Mouse (Mus musculus) adrenal gland, postnatal 10 days (tissue): ENCODE measurements around the gene Pfkm. TPM values are rescaled to one million over a fixed set of nuclear protein-coding genes. Genes with fewer than 3 reads are reported as not detected.

Source experiments
- DNase-seq: peaks from one replicate; pipeline ENCODE4 v3.0.0; 2021; ENCODE audit warnings: mixed read lengths
- long read RNA-seq, 2 experiments: library from polyadenylated mRNA; stranded (forward); transcript quantifications; one replicate each; pipeline ENCODE4 v2.0.0; 2021
- total RNA-seq, 2 experiments: library from RNA; stranded (reverse); gene quantifications; 2 replicates each; pipeline ENCODE4 v1.2.3; 2021

Pfkm gene
- 100 to 1,000 TPM in 1 of 2 experiments, 10 to 100 TPM in 1; 77.0 to 168 TPM for total RNA-seq
- long read RNA-seq, experiment 1, transcript Pfkm-201 (23 exons, 2,879 nt): major isoform, 27 of 51 reads
- long read RNA-seq, experiment 1, partial matches to known transcripts: 17 of 51 reads
- long read RNA-seq, experiment 1, other reads (novel, unspliced or antisense): 7 of 51 reads
- long read RNA-seq, experiment 2, transcript Pfkm-201 (23 exons, 2,879 nt): major isoform, 35 of 58 reads
- long read RNA-seq, experiment 2, partial matches to known transcripts: 17 of 58 reads
- long read RNA-seq, experiment 2, other reads (novel, unspliced or antisense): 6 of 58 reads

DNA sequence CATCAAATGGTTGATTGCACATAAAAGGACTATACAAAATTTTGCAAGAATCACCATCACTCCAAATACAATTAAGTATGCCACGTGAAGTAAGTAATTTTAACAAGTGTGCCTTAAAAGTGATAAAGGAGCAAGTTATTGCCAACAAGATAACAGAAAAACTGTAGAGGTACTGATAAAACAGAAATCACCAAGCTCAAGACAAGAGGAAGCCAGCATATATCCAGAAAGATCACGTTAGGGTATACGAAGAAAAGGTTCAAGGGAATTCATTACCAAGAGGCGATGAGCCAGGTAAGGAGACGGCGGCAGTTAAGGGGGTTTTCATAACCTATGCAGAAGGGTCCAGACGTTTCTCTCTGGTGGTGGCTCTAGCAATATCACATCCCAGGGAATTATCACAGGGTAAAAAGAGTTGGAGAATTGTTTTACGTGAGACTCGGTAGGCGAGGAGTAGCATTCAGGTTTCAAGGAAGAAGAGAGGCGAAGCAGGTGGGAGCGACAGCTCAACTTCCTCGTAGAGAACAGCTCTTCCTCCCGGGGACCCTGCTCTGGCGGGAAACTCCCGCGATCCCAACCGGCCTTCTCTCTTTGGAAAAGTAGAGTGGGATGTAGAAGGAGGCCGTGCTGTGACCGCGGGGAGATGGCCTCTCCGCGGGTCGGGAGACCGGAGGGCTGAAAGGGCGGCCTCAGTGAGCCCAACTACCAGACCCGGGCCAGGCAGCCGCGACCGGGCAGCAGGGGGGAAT, at the start of gene Pfkm:
Gene Pfkm, plus strand, starts transcription at position 218 of the 749 bp plus-strand sequence.
- DNase-seq: no peak

- DNase-seq: no peak
Measured at GRCm38 (mm10) chr15:98043967-98044366, 48.4 kb upstream of the Pfkm start.

DNA sequence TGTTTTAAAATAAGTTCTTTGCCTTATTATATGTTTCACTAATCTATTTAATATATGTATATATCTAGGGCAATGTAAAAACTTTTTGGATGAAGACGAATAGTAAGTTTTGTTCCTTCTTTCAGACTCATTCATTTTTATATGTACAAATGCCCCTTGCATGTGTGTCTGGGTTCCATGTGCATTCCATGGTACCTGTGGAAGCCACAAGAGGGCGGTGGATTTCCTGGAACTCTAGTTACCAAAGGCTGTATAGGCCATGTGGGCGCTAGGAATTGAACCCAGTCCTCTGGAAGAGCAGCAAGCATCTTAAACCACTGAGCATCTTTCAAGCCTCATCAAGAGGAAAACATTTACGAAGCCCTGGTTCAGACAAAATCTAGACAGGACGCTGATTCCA, 48.0 kb upstream of the Pfkm start:
- no peak for DNase-seq

- DNase-seq: no peak
Measured at GRCm38 (mm10) chr15:98048918-98049700, 43.3 kb upstream of the Pfkm start.

DNA sequence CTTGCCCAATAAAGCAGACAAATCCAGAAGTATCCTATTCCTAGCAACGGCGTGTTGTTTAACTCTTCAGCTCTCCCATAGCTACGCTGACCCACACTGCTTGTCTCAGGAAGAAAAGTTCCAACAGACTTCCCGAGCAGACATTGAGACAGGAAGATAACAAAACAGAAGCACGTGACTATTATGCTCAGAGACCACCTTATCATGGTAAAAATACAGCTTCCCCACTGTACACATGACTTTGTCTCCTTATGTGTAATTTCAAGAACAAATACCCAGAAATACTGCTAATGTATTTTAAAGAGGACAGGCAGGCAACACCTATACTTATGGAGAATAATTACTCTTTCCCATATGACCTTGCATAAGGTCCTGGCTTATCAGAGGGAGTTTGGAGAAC, 40.7 kb upstream of the Pfkm start:
- no peak for DNase-seq

- peak; percentile 38 for DNase-seq
Measured at GRCm38 (mm10) chr15:98055246-98055645, 37.1 kb upstream of the Pfkm start.

DNA sequence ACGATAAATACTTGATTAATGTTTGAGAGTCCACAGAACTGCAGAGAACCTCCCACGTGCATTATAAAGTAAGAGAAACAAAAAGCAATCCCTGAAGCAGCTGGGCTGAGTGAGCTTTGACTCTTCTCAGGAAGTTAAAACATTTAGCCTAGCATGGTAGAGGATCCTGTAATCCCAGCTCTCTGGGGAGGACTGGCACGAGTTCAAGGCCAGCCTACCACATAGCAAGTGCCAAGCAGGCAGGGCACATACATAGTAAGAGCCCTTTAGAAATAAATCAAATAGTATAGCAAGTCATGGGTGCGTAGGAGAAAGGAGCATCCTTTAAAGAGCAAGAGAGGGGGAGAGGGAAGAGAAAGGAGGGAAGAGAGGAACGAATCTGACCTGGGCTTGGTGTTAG, 26.5 kb upstream of the Pfkm start:
- peak; percentile 82 for DNase-seq

DNA sequence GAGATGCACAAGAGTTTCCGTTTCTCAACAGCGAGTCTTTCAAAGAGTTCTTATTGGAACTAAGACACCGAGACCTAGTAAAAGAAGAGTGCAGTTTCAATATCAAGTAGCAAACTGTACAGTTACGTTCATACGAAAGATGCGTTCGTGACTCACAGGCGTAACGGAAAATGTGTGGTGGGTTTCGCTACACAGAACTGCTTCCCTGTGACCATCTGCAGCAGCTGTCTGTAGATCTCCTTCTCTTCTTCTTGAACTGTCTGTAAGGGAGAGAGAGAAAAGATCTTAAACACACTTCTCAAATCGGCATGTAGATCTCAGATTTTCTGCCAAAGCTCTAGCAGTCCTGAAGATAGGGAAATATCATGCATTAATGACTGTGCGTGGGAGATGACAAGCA, 25.8 kb upstream of the Pfkm start:
- DNase-seq: no peak

DNA sequence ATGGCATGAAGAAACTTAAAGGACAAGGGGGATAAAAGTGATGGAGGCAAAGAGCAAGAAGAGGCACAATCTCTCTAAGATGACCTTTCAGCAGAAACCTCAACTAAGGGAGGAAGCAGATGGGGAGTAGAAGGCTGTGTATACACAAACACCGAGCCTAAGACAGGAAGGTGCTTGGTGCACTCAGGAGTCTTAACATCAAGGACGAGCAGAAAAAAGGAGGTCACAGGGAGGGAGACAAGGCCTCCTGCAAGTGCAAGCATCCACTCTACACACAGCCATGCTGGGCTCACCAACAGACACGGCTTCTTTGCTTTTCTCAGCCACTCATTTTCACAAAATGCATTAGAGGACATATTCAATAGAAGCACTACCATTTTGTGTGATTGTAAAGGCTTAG, 24.9 kb upstream of the Pfkm start:
- DNase-seq: no peak

- no peak for DNase-seq
Measured at GRCm38 (mm10) chr15:98068506-98068905, 23.9 kb upstream of the Pfkm start.

DNA sequence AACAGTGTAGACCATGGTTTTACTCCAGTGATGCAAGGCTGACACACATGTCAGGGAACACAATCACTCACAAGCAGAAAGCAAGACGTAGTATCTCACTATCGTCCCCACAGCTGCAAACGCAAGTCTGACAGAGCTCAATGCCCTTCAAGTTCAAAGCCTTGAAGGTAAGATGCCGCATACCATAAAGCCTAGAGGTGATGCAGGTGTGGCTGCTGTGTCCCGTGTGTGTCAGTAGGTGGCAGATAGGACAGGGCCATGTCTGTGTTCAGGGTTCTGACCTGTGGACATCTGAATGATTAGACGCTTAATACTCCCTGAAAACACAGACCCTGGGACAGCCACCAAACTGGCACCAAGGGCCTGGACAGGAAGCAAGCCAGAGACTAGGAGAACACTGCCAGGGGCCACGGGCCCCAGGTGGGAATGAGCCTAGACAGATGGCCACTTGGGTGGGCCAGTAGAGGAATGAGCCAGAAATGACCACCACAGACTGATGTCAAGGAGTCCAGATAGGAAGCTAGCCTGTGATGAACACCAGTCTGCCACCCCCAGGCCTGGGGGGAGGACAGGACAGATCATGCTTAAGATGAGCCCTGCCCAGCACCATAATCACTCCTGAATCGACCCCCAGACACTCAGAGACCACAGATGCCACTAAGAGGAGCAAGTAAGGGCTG, 22.7 kb upstream of the Pfkm start:
- DNase-seq: no peak

DNA sequence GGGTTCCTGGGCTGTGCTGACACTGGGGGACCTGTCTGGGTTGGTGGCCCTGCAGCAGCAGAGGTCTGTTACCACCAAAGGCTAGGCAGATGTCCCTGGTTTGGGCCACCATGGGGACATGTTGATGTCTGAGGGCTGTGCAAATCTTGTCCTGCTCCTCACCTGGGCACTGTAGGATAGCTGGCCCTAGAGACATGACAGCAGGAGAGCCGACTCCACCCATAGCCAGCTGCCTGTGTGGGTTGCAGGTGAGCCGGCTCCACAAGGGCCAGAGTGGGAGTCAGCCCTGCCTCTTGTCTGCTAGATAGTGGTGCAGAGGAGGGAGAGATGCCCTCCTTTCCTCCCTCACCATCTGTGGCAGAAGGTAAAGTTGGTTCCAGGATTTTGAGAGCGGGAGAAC, 22.0 kb upstream of the Pfkm start:
- no peak for DNase-seq

DNA sequence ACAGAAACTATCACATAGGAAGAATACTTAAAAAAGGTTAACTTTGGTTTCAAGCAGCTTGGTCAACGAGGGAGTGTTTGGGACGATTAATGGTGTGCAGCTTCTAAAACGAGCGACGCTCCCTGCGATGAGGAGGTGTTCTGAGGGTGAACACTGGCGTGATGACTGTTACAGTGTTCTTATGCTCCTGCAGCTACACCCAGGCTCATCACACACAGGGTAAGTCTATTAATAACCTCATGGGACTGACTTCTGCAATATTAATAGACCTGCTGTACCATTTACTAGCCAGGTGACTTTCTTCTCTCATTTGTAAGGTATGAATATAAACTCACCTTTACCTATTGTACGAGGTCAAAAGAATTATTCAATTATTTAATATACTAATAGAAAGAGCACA, 17.9 kb upstream of the Pfkm start:
- DNase-seq: no peak

- DNase-seq: no peak
Measured at GRCm38 (mm10) chr15:98075034-98075433, 17.4 kb upstream of the Pfkm start.

DNA sequence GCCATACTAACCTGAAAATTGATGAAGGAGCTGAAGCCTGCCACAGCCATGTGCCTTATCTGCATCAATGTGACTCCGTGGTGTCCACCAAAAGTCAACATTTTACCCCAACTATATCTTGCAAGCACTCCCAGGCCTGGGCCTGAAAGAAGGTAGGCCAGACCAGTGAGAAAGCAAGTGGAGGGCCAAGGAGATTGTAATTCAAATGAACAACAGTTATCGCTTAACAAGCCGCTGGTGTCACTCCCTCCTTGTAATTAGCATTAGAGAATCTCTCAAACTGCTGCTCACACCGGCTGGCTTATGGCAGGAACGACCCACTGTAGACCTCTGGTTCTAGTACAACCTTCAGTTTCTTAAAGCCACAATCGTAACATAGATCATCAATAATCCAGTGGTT, 15.5 kb upstream of the Pfkm start:
- DNase-seq: no peak

DNA sequence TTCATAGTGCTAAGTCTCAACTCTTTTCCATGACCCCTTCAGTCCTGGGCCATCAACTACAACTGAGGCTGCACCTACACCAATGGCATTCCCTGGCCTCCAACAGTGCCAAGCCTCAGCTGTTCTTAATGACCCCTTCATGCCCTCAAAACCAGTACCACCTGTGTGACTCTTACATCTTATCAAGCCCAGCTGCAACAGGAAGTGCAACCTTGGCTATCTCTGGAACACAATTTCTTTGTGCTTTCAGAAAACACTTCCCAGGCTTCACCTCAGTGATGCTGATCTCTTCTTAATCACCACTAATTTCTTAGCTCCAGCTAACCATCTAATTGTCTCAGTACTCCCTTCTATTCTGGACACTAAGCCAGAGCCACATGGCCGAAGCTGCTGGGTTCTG, 3.5 kb upstream of the Pfkm start:
- no peak for DNase-seq

GRCm38 (mm10) chr15:98089421-98090183, 2.8 kb upstream of the Pfkm start:
- DNase-seq: peak; percentile 55

DNA sequence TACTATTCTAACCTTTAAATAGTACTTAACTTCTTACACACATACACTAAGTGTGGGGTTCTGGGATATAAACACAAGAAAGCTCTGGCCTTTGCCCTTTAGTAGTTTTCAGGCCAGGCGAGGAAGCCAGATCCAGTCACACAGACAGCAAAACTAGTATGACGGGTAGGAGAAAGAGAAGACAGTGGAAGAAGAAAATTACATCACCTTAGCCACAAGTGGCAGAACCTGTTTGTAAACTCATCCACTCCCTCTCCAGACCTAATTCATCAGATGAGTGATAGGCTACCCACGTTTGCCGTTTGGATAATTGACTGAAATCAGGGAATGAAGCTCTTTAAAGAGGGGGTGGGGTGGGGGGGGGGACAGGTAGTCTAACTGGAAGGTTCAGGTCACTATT, 548 bp upstream of the Pfkm start:
- DNase-seq: no peak

DNA sequence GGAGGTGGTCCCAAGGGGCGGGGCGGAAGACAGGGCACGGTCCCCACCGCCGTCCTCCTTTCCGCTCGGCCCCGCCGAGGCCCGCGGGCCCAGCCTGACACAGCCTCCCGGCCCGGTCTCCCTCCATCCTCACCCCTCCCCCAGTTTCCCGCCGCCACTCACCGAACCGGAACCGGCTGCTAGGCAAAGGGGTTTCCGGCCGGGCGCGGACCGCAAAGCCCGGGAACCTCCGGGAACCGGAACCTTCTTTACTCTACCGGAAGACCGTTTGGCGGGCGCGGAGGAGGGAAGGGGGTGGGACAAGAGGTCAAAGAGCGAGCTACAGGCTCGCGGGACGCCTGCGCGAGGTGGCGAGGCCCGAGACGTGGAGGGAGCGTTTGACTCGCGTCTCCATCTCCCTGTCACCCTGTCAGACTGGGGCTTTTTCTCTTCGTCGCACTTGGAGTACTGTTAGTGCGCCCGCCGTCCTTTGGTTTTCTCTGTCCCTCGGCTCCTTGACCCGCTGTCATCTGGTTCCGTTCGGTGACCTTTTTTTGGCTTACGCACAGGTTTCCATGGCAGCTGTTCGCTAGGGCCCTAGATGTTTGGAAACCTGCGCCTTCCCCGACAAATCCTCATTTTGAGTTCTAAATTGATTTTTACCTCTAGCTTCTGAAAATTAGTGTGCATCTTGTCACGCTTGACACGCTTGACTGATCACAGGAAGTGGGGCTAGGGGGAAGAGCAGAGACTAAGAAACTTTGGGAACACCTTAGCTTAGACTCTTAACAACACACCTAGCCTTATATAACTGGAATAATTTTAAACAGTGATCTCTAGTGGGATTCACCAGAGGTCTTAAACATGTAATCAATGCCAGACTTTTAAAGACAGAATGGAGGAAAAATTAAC, 977 bp downstream of the Pfkm start, which contains the start of gene Senp1:
Gene Senp1, minus strand, starts transcription at position 624 of the 891 bp plus-strand sequence.
- peak; percentile 92 for DNase-seq

DNA sequence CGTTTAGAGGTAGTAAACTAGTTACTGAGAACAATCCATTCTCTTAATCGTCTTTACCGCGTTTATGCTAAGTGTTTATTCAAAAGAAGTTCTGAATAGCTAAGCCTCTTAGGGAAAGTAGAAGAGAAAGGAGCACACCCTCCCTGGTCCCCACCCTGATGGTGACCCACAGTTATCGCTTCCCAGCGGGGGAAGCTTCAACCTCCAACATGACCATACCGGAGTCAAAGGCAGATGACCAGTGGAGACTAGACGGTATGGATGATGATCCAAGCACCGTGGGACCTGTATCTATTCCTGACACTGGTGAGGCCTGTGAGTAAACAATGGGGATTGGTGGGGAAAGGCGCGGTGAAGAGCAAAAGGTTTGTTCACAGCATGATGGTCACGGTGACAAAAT, 2.5 kb downstream of the Pfkm start:
- DNase-seq: no peak

- no peak for DNase-seq
Measured at GRCm38 (mm10) chr15:98096957-98097356, 4.6 kb downstream of the Pfkm start.
